Mouse (Mus musculus): Measurements from ENCODE around the gene Rgs2. TPM values are rescaled to one million over a fixed set of nuclear protein-coding genes. Genes with fewer than 3 reads are reported as not detected.

The Rgs2 gene
- polyA plus RNA-seq, 1 experiment from 2014 or later: 86.1 TPM

Other genes starting within 250 kb of the Rgs2 start
- gene Trove2, start 227.1 kb downstream of the Rgs2 start, polyA plus RNA-seq (2014; fragmentation: Nextera tagmentation; extraction: Ambion mirVana): 31.0 and 31.6 TPM in 2 replicates
- 78.5 and 90.2 TPM in 2 replicates for gene Uchl5, start 226.9 kb downstream of the Rgs2 start, polyA plus RNA-seq (2014; fragmentation: Nextera tagmentation; extraction: Ambion mirVana)
- 0.14 and 0.45 TPM in 2 replicates for gene Rgs13, start 173.2 kb upstream of the Rgs2 start, polyA plus RNA-seq (2014; fragmentation: Nextera tagmentation; extraction: Ambion mirVana)
- 0.57 TPM in 1 of 2 replicates, not detected in the other for gene Rgs1, start 245.1 kb upstream of the Rgs2 start, polyA plus RNA-seq (2014; fragmentation: Nextera tagmentation; extraction: Ambion mirVana)